Mouse (Mus musculus): ENCODE measurements at regions not wholly inside any gene's neighbourhood (a gene's known extent, or its start where the extent isn't known, plus 50 kb on each side); places are given as distances from the start of the nearest gene placed in this dataset.

GRCm38 (mm10) chr12:29122931-29123330 lies 371.3 kb downstream of the Eipr1 start:
- no peak for DNase-seq (ENCODE audit: low spot score)

- DNase-seq (ENCODE audit: low spot score) = no peak
These were observed 372.6 kb downstream of the Eipr1 start for GRCm38 (mm10) chr12:29124079-29124668.

GRCm38 (mm10) chr12:29128844-29129243 lies 377.2 kb downstream of the Eipr1 start:
- DNase-seq (ENCODE audit: low spot score) = peak; percentile 67

- DNase-seq (ENCODE audit: low spot score) = no peak
These were observed 377.7 kb downstream of the Eipr1 start for GRCm38 (mm10) chr12:29129331-29129730.

GRCm38 (mm10) chr12:29134326-29134725 lies 382.7 kb downstream of the Eipr1 start:
- no peak for DNase-seq (ENCODE audit: low spot score)

GRCm38 (mm10) chr12:29136850-29137268 lies 385.3 kb downstream of the Eipr1 start:
- no peak for DNase-seq (ENCODE audit: low spot score)

GRCm38 (mm10) chr12:29137455-29137854 lies 385.9 kb downstream of the Eipr1 start:
- no peak for DNase-seq (ENCODE audit: low spot score)

GRCm38 (mm10) chr12:29140576-29140975 lies 387.6 kb upstream of the Myt1l start:
- DNase-seq (ENCODE audit: low spot score) = no peak

GRCm38 (mm10) chr12:29141132-29141531 lies 387.1 kb upstream of the Myt1l start:
- DNase-seq (ENCODE audit: low spot score) = peak; percentile 10

- DNase-seq (ENCODE audit: low spot score) = no peak
These were observed 386.3 kb upstream of the Myt1l start for GRCm38 (mm10) chr12:29141855-29142254.

GRCm38 (mm10) chr12:29143297-29143696 lies 384.9 kb upstream of the Myt1l start:
- no peak for DNase-seq (ENCODE audit: low spot score)

GRCm38 (mm10) chr12:29160920-29161319 lies 367.3 kb upstream of the Myt1l start:
- DNase-seq (ENCODE audit: low spot score) = no peak

- DNase-seq (ENCODE audit: low spot score) = no peak
These were observed 366.6 kb upstream of the Myt1l start for GRCm38 (mm10) chr12:29161546-29161945.

GRCm38 (mm10) chr12:29164701-29165100 lies 363.5 kb upstream of the Myt1l start:
- no peak for DNase-seq (ENCODE audit: low spot score)

GRCm38 (mm10) chr12:29166316-29166715 lies 361.9 kb upstream of the Myt1l start:
- no peak for DNase-seq (ENCODE audit: low spot score)

- DNase-seq (ENCODE audit: low spot score) = no peak
These were observed 360.3 kb upstream of the Myt1l start for GRCm38 (mm10) chr12:29167922-29168321.

- no peak for DNase-seq (ENCODE audit: low spot score)
These were observed 352.3 kb upstream of the Myt1l start for GRCm38 (mm10) chr12:29175698-29176440.

- DNase-seq (ENCODE audit: low spot score) = no peak
These were observed 351.0 kb upstream of the Myt1l start for GRCm38 (mm10) chr12:29177145-29177544.

GRCm38 (mm10) chr12:29178168-29178895 lies 349.9 kb upstream of the Myt1l start:
- DNase-seq (ENCODE audit: low spot score) = no peak

GRCm38 (mm10) chr12:29179405-29179804 lies 348.8 kb upstream of the Myt1l start:
- peak; percentile 42 for DNase-seq (ENCODE audit: low spot score)

GRCm38 (mm10) chr12:29180576-29180975 lies 347.6 kb upstream of the Myt1l start:
- DNase-seq (ENCODE audit: low spot score) = no peak

GRCm38 (mm10) chr12:29187619-29188018 lies 340.6 kb upstream of the Myt1l start:
- DNase-seq (ENCODE audit: low spot score) = no peak

GRCm38 (mm10) chr12:29192391-29192790 lies 335.8 kb upstream of the Myt1l start:
- DNase-seq (ENCODE audit: low spot score) = no peak

All from embryo, embryonic 10 days (tissue).